Mouse (Mus musculus) lung, postnatal 0 days (tissue): Measurements from ENCODE around the gene Intu. TPM values are rescaled to one million over a fixed set of nuclear protein-coding genes. Genes with fewer than 3 reads are reported as not detected.
A peak's percentile ranks its signal among the peaks of the same experiment; 100 is the strongest.

Source experiments
- ATAC-seq: fragments of 200-750 bp; cut with Nextera tagmentation; 2 replicates; pipeline ENCODE4 v1.8.0; 2017; ENCODE audit warnings: moderate library complexity
- DNase-seq: peaks from one replicate; pipeline ENCODE4 v3.0.0-alpha.2; 2016; ENCODE audit warnings: low spot score
- H3K27ac ChIP-seq: fragments of 300-500 bp; sonication (generic); 2 replicates; pipeline ENCODE4 v1.5.1; 2014; ENCODE audit warnings: antibody characterized with exemption, mild to moderate bottlenecking, low read length, mixed read lengths
- H3K27me3 ChIP-seq: fragments of 300-500 bp; sonication (generic); replicated peaks from 2 replicates; pipeline ENCODE4 v1.6.1; 2014; ENCODE audit warnings: low read length, mixed read lengths; ENCODE audit not compliant: insufficient read depth
- H3K36me3 ChIP-seq: fragments of 300-500 bp; sonication (generic); 2 replicates; pipeline ENCODE4 v1.6.1; 2014; ENCODE audit warnings: low read length, mixed read lengths; ENCODE audit not compliant: insufficient read depth
- H3K4me1 ChIP-seq: fragments of 300-500 bp; sonication (generic); 2 replicates; pipeline ENCODE4 v1.6.1; 2014; ENCODE audit warnings: antibody characterized with exemption, low read depth, low read length, mixed read lengths; ENCODE audit not compliant: insufficient read depth
- H3K4me2 ChIP-seq: fragments of 300-500 bp; sonication (generic); replicated peaks from 2 replicates; pipeline ENCODE4 v1.6.1; 2014; ENCODE audit warnings: low read depth, mild to moderate bottlenecking, low read length, moderate library complexity, mixed read lengths
- H3K4me3 ChIP-seq: fragments of 300-500 bp; sonication (generic); 2 replicates; pipeline ENCODE4 v1.5.1; 2014; ENCODE audit warnings: low read depth, low read length
- H3K9ac ChIP-seq: fragments of 300-500 bp; sonication (generic); replicated peaks from 2 replicates; pipeline ENCODE4 v1.6.1; 2014; ENCODE audit warnings: low read depth, mild to moderate bottlenecking
- H3K9me3 ChIP-seq: fragments of 300-500 bp; sonication (generic); 2 replicates; pipeline ENCODE4 v1.6.1; 2016; ENCODE audit warnings: low read length, mixed read lengths
- CTCF ChIP-seq: IDR thresholded peaks from 2 replicates; pipeline ENCODE4 v1.5.1; 2016; ENCODE audit warnings: antibody characterized with exemption, mild to moderate bottlenecking
- EP300 ChIP-seq: IDR thresholded peaks from 2 replicates; pipeline ENCODE4 v1.6.1; 2016; ENCODE audit warnings: antibody characterized with exemption, mild to moderate bottlenecking, control low read depth
- WGBS: fragments of 180-500 bp; shearing (Covaris S2); extraction: QIAGEN DNeasy Blood & Tissue Kit; methylation state at CpG from one replicate; pipeline ENCODE4 v1.1.7; 2014; 5-methylcytosine and 5-hydroxymethylcytosine counted together
- polyA plus RNA-seq: library from polyadenylated mRNA; unstranded; fragments of >200 nt; fragmentation: Nextera tagmentation; extraction: Ambion mirVana; gene quantifications from 2 replicates; pipeline ENCODE4 v1.2.1, GENCODE M21; 2015

Gene Intu
- polyA plus RNA-seq, 1 experiment from 2014 or later: 1.1 TPM

- Histone ChIP-seq H3K4me1 (no peaks in the 10 kb centered on the region), H3K27me3 (no peaks in the 10 kb centered on the region), H3K27ac (no peak overlapping the region), H3K4me2 (no peak overlapping the region), H3K9ac (no peak overlapping the region), H3K9me3 (no peaks in the 10 kb centered on the region), H3K4me3 (no peak overlapping the region), H3K36me3 (no peaks in the 10 kb centered on the region)
- TF ChIP-seq EP300 (no peak), CTCF (no peak)
- peak; percentile 6 for DNase-seq
- ATAC-seq: no peak
- WGBS: 95% methylated on average over 2 of the region's 2 CpGs
These were observed 164.1 kb downstream of the Intu start for GRCm38 (mm10) chr3:40695162-40695561.

- H3K4me2 ChIP-seq: no peak overlapping the region
These were observed 167.7 kb downstream of the Intu start for GRCm38 (mm10) chr3:40698834-40699233.

GRCm38 (mm10) chr3:40704816-40705430 is 173.8 kb downstream of the Intu start:
- no peak for TF ChIP-seq EP300
- TF ChIP-seq CTCF: no peak
- H3K4me1 ChIP-seq: no peaks in the 10 kb centered on the region
- ATAC-seq (peak; percentile 79), DNase-seq (peak; percentile 58)
- H3K27me3 ChIP-seq: no peaks in the 10 kb centered on the region
- no peaks in the 10 kb centered on the region for H3K9me3 ChIP-seq
- no peak overlapping the region for H3K9ac ChIP-seq
- no peaks in the 10 kb centered on the region for H3K36me3 ChIP-seq
- no peak overlapping the region for H3K4me3 ChIP-seq
- H3K27ac ChIP-seq: peak overlapping the region; percentile 43; the same call in 1 of the 2 replicates
- H3K4me2 ChIP-seq: no peak overlapping the region
- WGBS: 28% methylated on average over 5 of the region's 5 CpGs

More at GRCm38 (mm10) chr3:40698834-40699233, 167.7 kb downstream of the Intu start:
- Histone ChIP-seq H3K27me3 (no peaks in the 10 kb centered on the region), H3K4me3 (no peak overlapping the region), H3K27ac (no peak overlapping the region), H3K9me3 (no peaks in the 10 kb centered on the region), H3K4me1 (no peaks in the 10 kb centered on the region), H3K9ac (no peak overlapping the region), H3K36me3 (no peaks in the 10 kb centered on the region)
- ATAC-seq: peak; percentile 33
- peak; percentile 5 for DNase-seq
- WGBS: 45% methylated on average over 3 of the region's 3 CpGs
- TF ChIP-seq CTCF: no peak
- no peak for TF ChIP-seq EP300

GRCm38 (mm10) chr3:40708655-40709054 is 177.6 kb downstream of the Intu start, which contains the start of gene Slc25a31:
Gene Slc25a31 (plus strand): TSS chr3:40708855.
- Histone ChIP-seq H3K36me3 (no peaks in the 10 kb centered on the region), H3K4me3 (no peak within 1 kb of the TSS), H3K4me1 (no peaks in the 10 kb centered on the region), H3K4me2 (no peak within 1 kb of the TSS), H3K9ac (no peak within 1 kb of the TSS), H3K27me3 (no peaks in the 10 kb centered on the region), H3K27ac (no peak within 1 kb of the TSS), H3K9me3 (no peaks in the 10 kb centered on the region)
- ATAC-seq: no peak
- TF ChIP-seq EP300: no peak
- TF ChIP-seq CTCF: no peak
- 90% methylated on average over 30 of the region's 30 CpGs for WGBS
- no peak for DNase-seq

- H3K9me3 ChIP-seq: no peaks in the 10 kb centered on the region
- H3K9ac ChIP-seq: no peak overlapping the region
- H3K27ac ChIP-seq: no peak overlapping the region
- TF ChIP-seq EP300 (no peak), CTCF (no peak)
- 22% methylated on average over 1 of the region's 1 CpGs for WGBS
- no peaks in the 10 kb centered on the region for H3K4me1 ChIP-seq
- ATAC-seq: no peak
- no peaks in the 10 kb centered on the region for H3K27me3 ChIP-seq
- H3K36me3 ChIP-seq: no peaks in the 10 kb centered on the region
- H3K4me3 ChIP-seq: no peak overlapping the region
- DNase-seq: no peak
- no peak overlapping the region for H3K4me2 ChIP-seq
These were observed 185.0 kb downstream of the Intu start for GRCm38 (mm10) chr3:40716056-40716455.

DNA sequence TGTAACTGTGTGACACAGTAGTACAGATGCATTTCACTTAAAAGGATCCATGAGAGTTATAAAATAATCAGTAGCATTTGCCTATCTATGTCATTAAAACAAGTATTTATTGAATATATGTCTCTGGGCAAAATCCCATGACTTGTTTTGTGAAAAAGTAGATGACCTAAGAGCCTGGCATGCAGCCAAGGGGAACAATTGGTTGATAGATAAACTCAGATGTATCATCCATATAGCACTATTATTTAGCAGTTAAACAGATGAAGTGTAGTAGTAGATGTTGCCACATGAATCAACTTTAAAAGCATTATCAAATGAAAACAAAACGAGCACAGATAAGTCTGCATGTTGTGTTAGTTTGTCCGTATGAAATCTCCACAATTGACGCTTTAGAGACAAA is 187.9 kb downstream of the Intu start:
- TF ChIP-seq EP300: no peak
- Histone ChIP-seq H3K4me1 (no peaks in the 10 kb centered on the region), H3K4me3 (no peak overlapping the region), H3K4me2 (no peak overlapping the region), H3K27me3 (no peaks in the 10 kb centered on the region), H3K36me3 (no peaks in the 10 kb centered on the region), H3K27ac (no peak overlapping the region), H3K9me3 (no peaks in the 10 kb centered on the region), H3K9ac (no peak overlapping the region)
- ATAC-seq (no peak), DNase-seq (no peak)
- 68% methylated on average over 3 of the region's 3 CpGs for WGBS
